Mouse (Mus musculus): ENCODE measurements around the gene Fancg. TPM values are rescaled to one million over a fixed set of nuclear protein-coding genes. Genes with fewer than 3 reads are reported as not detected.

Fancg gene
- polyA plus RNA-seq, 1 experiment from 2014 or later: 22.8 TPM

DNA sequence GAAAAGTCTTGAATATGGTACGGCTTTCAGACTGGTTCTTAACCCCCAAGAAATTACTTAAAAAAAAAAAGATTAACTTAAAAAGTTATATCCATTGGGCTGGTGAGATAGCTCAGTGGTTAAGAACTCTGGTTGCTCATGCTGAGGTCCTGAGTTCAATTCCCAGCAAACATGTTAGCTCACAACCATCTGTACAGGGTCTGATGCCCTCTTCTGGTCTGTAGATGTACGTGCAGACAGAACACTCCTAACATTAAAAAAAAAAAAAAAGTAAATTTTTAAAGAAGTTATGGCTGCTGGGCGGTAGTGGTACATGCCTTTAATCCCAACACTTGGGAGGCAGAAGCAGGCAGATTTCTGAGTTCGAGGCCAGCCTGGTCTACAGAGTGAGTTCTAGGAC, 32.2 kb downstream of the Fancg start:
- 95% methylated on average over 4 of the region's 4 CpGs for WGBS
- Histone ChIP-seq H3K4me3 (replicated peaks) (no peak overlapping the region), H3K9me3 (replicated peaks) (no peaks in the 10 kb centered on the region), H3K36me3 (peaks cover 44% of the 10 kb centered on the region), H3K27ac (replicated peaks) (no peak overlapping the region), H3K4me2 (no peak overlapping the region), H3K4me1 (no peaks in the 10 kb centered on the region), H3K27me3 (replicated peaks) (no peaks in the 10 kb centered on the region), H3K9ac (replicated peaks) (no peak overlapping the region)
- ATAC-seq (ENCODE audit: low FRiP score): no peak

DNA sequence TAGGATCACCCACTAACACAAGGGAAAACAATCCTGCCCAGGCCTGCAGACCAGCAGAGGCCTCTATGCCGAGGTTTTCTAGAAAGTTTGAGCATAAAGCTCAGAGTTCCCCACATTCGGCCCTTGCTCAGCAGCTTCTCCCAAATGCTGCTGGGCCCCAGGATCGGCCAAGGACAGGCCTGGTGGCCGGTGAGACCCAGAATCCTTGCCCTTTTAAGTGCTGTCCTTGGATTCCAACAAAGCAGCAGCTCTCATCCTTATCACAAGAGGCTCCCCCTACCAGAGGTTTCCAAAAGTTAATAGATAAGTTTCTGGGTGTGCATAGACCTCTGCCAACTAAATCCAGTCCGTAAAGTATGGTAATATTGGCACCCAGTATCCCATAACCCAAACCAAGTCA, 36.4 kb downstream of the Fancg start:
- no peaks in the 10 kb centered on the region for H3K9me3 ChIP-seq (replicated peaks)
- H3K27ac ChIP-seq (replicated peaks): no peak overlapping the region
- H3K27me3 ChIP-seq (replicated peaks): no peaks in the 10 kb centered on the region
- no peak for ATAC-seq (ENCODE audit: low FRiP score)
- WGBS: 84% methylated on average over 5 of the region's 5 CpGs
- no peak overlapping the region for H3K4me3 ChIP-seq (replicated peaks)
- no peak overlapping the region for H3K4me2 ChIP-seq
- no peak overlapping the region for H3K9ac ChIP-seq (replicated peaks)
- H3K36me3 ChIP-seq: peaks cover 16% of the 10 kb centered on the region
- H3K4me1 ChIP-seq: no peaks in the 10 kb centered on the region

GRCm38 (mm10) chr4:42972952-42973351, 37.4 kb downstream of the Fancg start:
- no peaks in the 10 kb centered on the region for H3K27me3 ChIP-seq (replicated peaks)
- H3K27ac ChIP-seq (replicated peaks): no peak overlapping the region
- H3K4me2 ChIP-seq: no peak overlapping the region
- WGBS: 69% methylated on average over 4 of the region's 4 CpGs
- H3K36me3 ChIP-seq: peaks cover 7% of the 10 kb centered on the region; the same call in 1 of the 2 replicates
- H3K4me1 ChIP-seq: no peaks in the 10 kb centered on the region
- no peaks in the 10 kb centered on the region for H3K9me3 ChIP-seq (replicated peaks)
- H3K9ac ChIP-seq (replicated peaks): no peak overlapping the region
- ATAC-seq (ENCODE audit: low FRiP score): no peak
- no peak overlapping the region for H3K4me3 ChIP-seq (replicated peaks)

DNA sequence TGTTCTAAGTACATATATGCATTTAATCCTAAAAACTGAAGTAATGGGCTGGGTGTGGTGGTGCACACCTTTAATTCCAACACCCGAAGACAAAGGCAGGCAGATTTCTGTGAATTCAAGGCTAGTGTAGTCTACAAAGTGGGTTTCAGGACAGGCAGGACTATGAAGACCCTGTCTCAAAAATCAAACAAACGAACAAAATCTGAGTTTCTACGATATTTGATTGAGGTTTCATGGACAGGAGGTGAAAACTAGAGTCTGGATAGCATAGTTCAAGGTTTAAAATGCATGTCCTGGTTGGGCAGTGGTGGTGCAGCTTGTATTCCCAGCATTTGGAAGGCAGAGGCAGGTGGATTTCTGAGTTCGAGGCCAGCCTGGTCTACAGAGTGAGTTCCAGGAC, 41.0 kb downstream of the Fancg start, which contains the start of gene 1700022I11Rik:
Gene 1700022I11Rik (plus strand): TSS at position 301 of the 400 bp plus-strand sequence.
- WGBS: 94% methylated on average over 4 of the region's 4 CpGs
- Histone ChIP-seq H3K4me1 (peaks cover 8% of the 10 kb centered on the region), H3K27ac (replicated peaks) (no peak within 1 kb of the TSS), H3K9me3 (replicated peaks) (no peaks in the 10 kb centered on the region), H3K36me3 (no peaks in the 10 kb centered on the region), H3K9ac (replicated peaks) (no peak within 1 kb of the TSS), H3K4me3 (replicated peaks) (no peak within 1 kb of the TSS), H3K27me3 (replicated peaks) (no peaks in the 10 kb centered on the region), H3K4me2 (no peak within 1 kb of the TSS)
- no peak for ATAC-seq (ENCODE audit: low FRiP score)

GRCm38 (mm10) chr4:42965039-42965719, 45.1 kb downstream of the Fancg start:
- Histone ChIP-seq H3K4me2 (peak overlapping the region; percentile 43), H3K36me3 (no peaks in the 10 kb centered on the region), H3K9ac (replicated peaks) (no peak overlapping the region), H3K4me1 (peaks cover 8% of the 10 kb centered on the region), H3K9me3 (replicated peaks) (no peaks in the 10 kb centered on the region), H3K27ac (replicated peaks) (no peak overlapping the region), H3K27me3 (replicated peaks) (no peaks in the 10 kb centered on the region), H3K4me3 (replicated peaks) (no peak overlapping the region)
- ATAC-seq (ENCODE audit: low FRiP score): peak; percentile 79
- 16% methylated on average over 12 of the region's 12 CpGs for WGBS

GRCm38 (mm10) chr4:42963480-42963879, 46.8 kb downstream of the Fancg start:
- H3K4me1 ChIP-seq: peaks cover 8% of the 10 kb centered on the region
- no peak overlapping the region for H3K4me2 ChIP-seq
- no peaks in the 10 kb centered on the region for H3K27me3 ChIP-seq (replicated peaks)
- no peaks in the 10 kb centered on the region for H3K9me3 ChIP-seq (replicated peaks)
- no peak overlapping the region for H3K4me3 ChIP-seq (replicated peaks)
- peaks cover 5% of the 10 kb centered on the region for H3K36me3 ChIP-seq
- no peak for ATAC-seq (ENCODE audit: low FRiP score)
- 92% methylated on average over 2 of the region's 2 CpGs for WGBS
- H3K27ac ChIP-seq (replicated peaks): no peak overlapping the region
- H3K9ac ChIP-seq (replicated peaks): no peak overlapping the region

DNA sequence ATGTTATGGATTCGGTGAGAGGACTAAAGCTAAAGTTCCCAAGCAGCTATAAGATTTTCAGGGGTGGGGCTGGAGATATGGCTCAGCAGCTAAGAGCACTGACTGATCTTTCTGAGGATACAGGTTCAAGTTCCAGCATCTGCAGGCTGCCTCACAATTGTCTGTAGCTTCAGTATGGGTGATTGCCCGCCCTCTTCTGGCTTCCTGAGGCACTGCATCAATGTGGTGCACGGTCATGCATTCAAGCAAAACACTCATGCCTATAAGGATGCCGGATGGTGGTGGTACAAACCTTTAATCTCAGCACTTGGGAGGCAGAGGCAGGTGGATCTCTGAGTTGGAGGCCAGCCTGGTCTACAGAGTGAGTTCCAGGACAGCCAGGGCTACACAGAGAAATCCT, 48.7 kb downstream of the Fancg start:
- Histone ChIP-seq H3K36me3 (peaks cover 23% of the 10 kb centered on the region), H3K4me3 (replicated peaks) (no peak overlapping the region), H3K9me3 (replicated peaks) (no peaks in the 10 kb centered on the region), H3K27me3 (replicated peaks) (no peaks in the 10 kb centered on the region), H3K27ac (replicated peaks) (no peak overlapping the region), H3K9ac (replicated peaks) (no peak overlapping the region), H3K4me1 (peaks cover 8% of the 10 kb centered on the region), H3K4me2 (no peak overlapping the region)
- ATAC-seq (ENCODE audit: low FRiP score): no peak
- 35% methylated on average over 4 of the region's 4 CpGs for WGBS

DNA sequence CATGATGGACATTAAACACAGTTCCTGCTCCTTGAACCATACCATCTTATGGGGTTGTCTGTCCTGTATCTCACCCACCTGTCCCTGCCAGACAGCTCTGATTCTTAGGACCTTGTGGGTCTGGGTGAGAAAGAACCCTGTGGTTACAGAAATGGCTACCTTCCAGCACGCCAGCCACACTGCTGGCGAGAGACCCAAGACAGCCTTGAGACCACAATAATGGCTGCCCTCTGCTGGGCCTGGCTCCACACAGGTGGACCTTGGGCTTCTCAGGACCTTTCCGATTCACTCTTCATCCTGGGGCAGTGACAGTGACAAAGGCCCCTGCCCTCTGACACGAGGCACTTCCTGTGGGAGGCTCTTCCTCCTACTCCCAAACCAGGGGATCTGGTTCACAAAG, 50.9 kb downstream of the Fancg start:
- 73% methylated on average over 4 of the region's 4 CpGs for WGBS
- Histone ChIP-seq H3K9me3 (replicated peaks) (no peaks in the 10 kb centered on the region), H3K27me3 (replicated peaks) (no peaks in the 10 kb centered on the region), H3K4me3 (replicated peaks) (no peak overlapping the region), H3K4me2 (no peak overlapping the region), H3K4me1 (peaks cover 10% of the 10 kb centered on the region), H3K27ac (replicated peaks) (no peak overlapping the region), H3K9ac (replicated peaks) (no peak overlapping the region), H3K36me3 (peaks cover 32% of the 10 kb centered on the region)
- no peak for ATAC-seq (ENCODE audit: low FRiP score)

GRCm38 (mm10) chr4:42958942-42959341, 51.4 kb downstream of the Fancg start:
- Histone ChIP-seq H3K36me3 (peaks cover 32% of the 10 kb centered on the region), H3K9ac (replicated peaks) (no peak overlapping the region), H3K9me3 (replicated peaks) (no peaks in the 10 kb centered on the region), H3K4me1 (peaks cover 14% of the 10 kb centered on the region), H3K4me3 (replicated peaks) (no peak overlapping the region), H3K27ac (replicated peaks) (no peak overlapping the region), H3K27me3 (replicated peaks) (no peaks in the 10 kb centered on the region), H3K4me2 (no peak overlapping the region)
- ATAC-seq (ENCODE audit: low FRiP score): no peak
- 71% methylated on average over 8 of the region's 8 CpGs for WGBS

DNA sequence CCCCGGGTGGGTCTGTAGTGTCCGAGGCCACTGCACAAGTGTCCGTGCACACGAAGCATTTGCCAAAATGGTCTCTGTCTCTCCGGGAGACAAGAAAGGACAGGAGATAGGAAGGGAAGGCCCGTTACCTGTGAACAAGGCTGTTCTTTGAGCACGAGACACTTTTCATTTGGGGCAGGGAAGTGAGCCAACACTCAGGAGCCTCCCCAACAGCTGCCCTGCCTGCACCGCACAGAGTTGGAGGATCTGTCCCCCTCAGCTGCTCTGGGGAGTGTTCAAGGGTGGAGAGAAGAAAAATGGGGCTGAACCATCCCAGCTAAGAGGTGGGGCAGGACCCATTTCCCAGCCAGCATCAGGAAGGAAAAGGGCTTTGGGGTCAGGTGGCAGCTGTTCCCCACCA, 52.3 kb downstream of the Fancg start:
- Histone ChIP-seq H3K4me2 (no peak overlapping the region), H3K27me3 (replicated peaks) (no peaks in the 10 kb centered on the region), H3K4me1 (peaks cover 24% of the 10 kb centered on the region), H3K36me3 (peaks cover 32% of the 10 kb centered on the region), H3K9me3 (replicated peaks) (no peaks in the 10 kb centered on the region), H3K4me3 (replicated peaks) (no peak overlapping the region), H3K27ac (replicated peaks) (no peak overlapping the region), H3K9ac (replicated peaks) (no peak overlapping the region)
- no peak for ATAC-seq (ENCODE audit: low FRiP score)
- WGBS: 92% methylated on average over 8 of the region's 8 CpGs

DNA sequence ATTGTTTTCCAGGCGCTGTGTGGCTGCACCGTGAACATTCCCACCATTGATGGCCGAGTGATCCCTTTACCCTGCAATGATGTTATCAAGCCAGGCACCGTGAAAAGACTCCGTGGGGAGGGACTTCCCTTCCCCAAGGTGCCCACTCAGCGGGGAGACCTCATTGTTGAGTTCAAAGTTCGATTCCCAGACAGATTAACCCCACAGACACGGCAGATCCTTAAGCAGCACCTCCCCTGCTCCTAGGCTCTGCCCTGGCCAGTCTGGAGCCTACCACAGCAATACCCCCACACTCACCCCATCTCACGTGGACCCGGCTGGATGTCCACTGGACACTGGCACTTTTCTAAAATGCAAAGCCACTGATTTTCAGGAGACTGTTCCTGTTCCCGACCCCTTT, 53.0 kb downstream of the Fancg start:
- Histone ChIP-seq H3K4me2 (no peak overlapping the region), H3K27ac (replicated peaks) (no peak overlapping the region), H3K27me3 (replicated peaks) (no peaks in the 10 kb centered on the region), H3K36me3 (peaks cover 32% of the 10 kb centered on the region), H3K4me1 (peaks cover 30% of the 10 kb centered on the region), H3K9me3 (replicated peaks) (no peaks in the 10 kb centered on the region), H3K4me3 (replicated peaks) (no peak overlapping the region), H3K9ac (replicated peaks) (no peak overlapping the region)
- 80% methylated on average over 11 of the region's 11 CpGs for WGBS
- no peak for ATAC-seq (ENCODE audit: low FRiP score)

DNA sequence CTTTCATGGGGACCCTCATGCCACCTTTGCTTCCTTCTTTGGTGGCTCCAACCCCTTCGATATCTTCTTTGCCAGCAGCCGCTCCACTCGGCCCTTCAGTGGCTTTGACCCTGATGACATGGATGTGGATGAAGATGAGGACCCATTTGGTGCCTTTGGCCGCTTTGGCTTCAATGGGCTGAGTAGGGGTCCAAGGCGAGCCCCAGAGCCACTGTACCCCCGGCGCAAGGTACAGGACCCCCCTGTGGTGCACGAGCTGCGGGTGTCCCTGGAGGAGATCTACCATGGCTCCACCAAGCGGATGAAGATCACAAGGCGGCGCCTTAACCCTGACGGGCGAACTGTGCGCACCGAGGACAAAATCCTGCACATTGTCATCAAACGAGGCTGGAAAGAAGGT, 53.7 kb downstream of the Fancg start:
- Histone ChIP-seq H3K9me3 (replicated peaks) (no peaks in the 10 kb centered on the region), H3K9ac (replicated peaks) (no peak overlapping the region), H3K4me3 (replicated peaks) (no peak overlapping the region), H3K27ac (replicated peaks) (no peak overlapping the region), H3K4me2 (no peak overlapping the region), H3K36me3 (peaks cover 32% of the 10 kb centered on the region), H3K4me1 (peaks cover 38% of the 10 kb centered on the region), H3K27me3 (replicated peaks) (no peaks in the 10 kb centered on the region)
- 95% methylated on average over 17 of the region's 17 CpGs for WGBS
- no peak for ATAC-seq (ENCODE audit: low FRiP score)

Data from neural tube, embryonic 15.5 days (tissue).